Mouse (Mus musculus) hindlimb bud, embryonic 11.5 days (tissue): ENCODE data around the gene Styxl1.

Experiments
- DNase-seq: peaks from one replicate; pipeline ENCODE4 v3.0.0-alpha.2; 2012; ENCODE audit warnings: low read depth, low spot score; ENCODE audit errors: extremely low spot score

Gene Styxl1

GRCm38 (mm10) chr5:135772519-135772918, 5.7 kb downstream of the Styxl1 start:
- DNase-seq, result no peak

- no peak for DNase-seq
These were observed 13.2 kb downstream of the Styxl1 start for GRCm38 (mm10) chr5:135764971-135765370.

DNA sequence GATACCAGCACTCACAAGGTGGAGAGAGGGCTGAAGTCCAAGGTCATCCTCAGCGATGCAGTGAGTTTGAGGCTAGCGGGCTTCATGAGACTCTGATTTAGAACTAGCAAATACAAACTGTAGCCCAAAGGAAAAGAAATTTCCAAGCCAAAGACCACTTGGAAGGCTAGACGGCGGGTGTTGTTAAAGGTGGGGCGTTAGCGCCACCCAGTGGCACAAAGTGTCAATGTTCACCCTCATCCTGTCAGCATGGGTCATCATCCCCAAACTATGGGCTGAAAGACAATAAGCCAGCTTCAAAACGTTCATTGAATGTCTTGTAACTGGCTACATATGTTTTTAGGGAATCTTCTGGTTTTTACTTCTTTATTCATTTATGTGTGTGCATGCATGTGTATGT, 14.7 kb downstream of the Styxl1 start:
- DNase-seq, result no peak

GRCm38 (mm10) chr5:135761881-135762280, 16.3 kb downstream of the Styxl1 start:
- no peak for DNase-seq

- no peak for DNase-seq
These were observed 26.6 kb downstream of the Styxl1 start for GRCm38 (mm10) chr5:135751595-135751994.

DNA sequence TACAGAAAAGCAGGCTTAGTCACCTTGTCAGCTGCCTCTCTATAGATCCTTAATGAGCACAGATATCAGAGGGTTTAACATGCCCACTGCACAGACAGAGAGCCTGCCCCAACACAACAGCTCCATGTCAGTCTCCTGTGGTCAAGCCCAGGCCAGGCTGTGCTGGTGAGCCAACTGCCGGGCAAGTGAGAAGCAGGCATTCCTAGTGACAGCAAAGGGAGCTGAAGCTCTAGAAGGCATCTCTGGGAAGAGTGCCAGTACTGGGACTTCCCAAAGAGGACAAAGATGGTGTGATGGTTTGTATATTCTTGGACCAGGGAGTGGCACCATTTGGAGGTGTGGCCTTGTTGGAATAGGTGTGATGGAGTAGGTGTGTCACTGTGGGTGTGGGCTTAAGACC, 27.1 kb downstream of the Styxl1 start:
- no peak for DNase-seq

GRCm38 (mm10) chr5:135744742-135745141, 33.4 kb downstream of the Styxl1 start:
- no peak for DNase-seq

DNA sequence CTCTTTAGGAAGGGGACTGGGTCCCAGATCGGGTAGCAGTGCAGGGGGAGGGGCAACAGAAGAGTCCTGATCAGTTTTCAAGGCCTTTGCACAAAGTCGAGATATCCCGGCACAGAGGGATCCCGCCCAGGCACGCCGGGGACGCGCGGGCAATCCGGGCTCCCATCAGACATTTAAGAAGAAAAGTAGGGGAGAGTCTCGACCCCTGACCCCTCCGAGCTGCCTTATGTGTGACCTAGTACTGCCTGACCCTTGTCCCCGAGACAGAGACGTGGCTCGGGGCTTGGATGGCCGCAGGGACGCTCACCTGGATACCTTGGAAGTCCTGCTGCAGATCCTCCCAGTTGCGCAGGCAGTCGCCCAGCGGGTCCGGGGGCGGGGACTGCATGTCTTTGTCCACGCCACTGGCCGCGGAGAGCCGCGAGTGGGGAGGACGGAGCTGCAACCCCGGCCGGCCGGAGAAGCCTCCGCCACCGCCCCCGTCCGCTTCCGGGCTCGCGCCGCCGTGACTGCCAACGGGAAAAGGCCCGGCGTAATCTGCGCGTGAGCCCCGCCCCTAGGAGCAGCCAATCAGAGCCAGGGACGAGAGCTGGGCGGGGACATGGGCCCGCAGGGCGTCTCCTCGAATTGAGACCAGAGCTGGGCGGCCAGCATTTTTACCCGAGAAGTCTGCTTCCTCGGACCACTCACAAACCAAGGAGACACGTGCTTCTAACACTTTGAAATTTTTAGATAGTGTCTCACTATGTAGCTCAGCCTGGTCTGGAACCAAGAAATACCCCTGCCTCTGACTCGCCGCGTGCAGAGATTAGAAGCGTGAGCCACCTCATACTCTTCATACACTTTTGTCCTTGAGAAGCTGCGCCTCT, 34.2 kb downstream of the Styxl1 start, which contains the start of gene Tmem120a:
Gene Tmem120a, minus strand, starts transcription at position 708 of the 869 bp plus-strand sequence.
- DNase-seq, result peak; percentile 57

DNA sequence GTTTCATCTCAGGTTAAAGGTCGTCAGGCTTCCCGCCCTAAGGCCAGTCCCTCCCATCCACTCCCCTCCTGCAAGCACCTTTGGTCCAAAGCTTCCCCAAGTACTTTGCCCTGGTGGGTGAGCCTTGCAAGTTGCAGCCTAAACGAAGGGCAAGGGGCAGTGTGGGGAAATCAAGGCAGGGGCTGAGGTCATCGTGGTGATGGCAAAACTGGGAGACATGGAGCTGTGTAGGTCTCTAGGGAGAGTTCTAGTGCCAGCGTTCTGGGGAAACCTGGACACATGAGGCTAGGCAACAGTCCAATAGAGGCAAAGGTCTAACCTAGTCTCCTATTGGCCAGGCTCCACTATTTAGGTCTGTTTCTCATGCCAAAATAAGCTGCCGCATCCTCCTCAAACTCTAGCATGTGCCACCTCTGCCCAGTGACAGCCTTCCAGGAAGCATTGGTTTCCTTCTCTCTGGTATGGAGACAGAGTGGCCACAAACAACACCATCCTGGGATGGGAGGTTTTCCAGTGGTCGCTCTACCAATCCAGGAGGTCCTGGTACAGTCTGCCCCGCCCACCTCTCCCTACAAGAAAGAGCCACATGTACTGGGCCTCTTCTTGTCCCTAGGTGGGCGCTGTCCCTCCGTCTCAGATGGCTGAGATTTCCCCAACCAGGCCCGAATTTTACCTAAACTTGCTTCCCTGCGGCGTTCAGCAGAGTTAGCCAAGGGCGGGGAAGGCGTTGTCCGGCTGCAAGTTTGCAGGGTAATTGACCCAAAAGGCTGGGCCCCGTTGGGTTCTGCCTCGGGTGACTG, 35.0 kb downstream of the Styxl1 start:
- no peak for DNase-seq

DNA sequence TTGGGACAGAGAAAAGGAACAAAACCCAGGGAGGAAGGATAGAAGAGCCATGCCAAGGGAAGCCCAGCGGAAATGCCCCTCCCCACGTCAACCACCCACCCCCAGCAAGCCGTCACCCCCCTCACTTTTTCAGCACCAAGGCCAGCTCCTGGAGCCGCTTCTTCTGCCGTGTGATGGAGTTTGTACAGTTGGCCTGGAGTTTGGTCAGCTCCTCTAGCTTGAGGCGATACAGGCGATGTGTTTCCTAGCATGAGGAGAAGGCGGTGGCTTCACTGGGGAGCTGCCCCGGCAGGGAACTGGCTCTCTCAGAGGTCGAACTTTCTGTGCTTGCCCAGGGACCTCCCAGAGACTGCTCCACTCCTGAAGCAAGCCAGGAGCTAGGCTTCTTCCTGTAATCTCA, 36.0 kb downstream of the Styxl1 start:
- no peak for DNase-seq

DNA sequence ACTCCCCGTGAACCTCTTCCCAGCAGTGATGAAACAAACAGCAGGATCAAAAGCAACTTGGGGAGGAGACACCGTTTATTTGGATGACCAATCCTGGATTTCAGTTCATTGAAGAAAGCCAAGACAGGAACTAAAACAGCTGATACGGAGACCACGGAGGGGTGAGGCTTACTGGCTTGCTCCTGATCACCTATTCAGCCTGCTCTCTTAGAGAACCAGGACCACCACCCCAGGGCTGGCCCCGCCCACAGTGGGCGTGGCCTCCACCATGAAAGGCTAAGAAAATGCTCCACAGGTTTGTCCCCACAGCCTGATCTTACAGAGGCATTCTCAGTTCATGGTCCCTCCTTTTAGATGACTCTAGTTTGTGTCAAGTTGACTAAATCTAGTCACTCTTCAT, 39.9 kb downstream of the Styxl1 start:
- no peak for DNase-seq

GRCm38 (mm10) chr5:135737154-135737553, 41.0 kb downstream of the Styxl1 start:
- no peak for DNase-seq

DNA sequence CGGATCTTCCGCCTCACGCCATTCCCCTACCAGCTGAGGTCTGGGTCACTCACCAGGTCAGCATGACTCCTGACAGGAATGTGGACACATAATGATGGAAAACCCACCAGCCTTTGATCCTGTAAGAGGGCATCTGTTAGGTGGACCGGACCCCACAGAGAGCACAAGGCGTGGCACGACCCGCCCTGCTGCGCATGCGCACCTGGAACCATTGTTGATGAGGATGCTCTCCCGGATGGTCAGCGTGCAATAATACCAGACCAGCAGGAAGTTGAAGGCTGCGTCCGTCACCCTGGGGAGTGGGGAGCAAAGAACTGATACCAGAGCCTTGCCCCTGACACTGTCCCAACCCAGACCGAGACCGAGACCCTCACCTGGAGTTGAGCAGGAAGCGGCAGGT, 41.6 kb downstream of the Styxl1 start:
- DNase-seq, result no peak

DNA sequence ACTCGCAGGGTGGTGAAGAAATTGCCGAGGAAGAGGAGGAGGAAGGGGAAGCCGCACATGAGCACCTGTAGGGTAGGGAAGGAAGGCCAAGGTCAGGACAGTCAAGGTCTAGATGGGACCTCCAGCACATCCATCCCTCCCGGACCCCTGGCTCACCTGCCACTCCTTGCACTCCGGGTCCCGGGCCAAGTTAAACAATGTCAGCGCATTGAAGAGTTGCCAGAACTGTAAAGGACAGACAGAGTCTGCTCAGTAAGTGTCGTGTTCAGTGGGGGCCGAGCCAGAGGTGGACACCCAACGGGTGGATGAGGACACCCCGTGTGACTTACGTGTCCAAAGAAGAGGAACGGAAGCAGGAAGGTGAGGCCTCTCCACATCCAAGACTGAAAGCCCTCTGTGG, 42.4 kb downstream of the Styxl1 start:
- no peak for DNase-seq

DNA sequence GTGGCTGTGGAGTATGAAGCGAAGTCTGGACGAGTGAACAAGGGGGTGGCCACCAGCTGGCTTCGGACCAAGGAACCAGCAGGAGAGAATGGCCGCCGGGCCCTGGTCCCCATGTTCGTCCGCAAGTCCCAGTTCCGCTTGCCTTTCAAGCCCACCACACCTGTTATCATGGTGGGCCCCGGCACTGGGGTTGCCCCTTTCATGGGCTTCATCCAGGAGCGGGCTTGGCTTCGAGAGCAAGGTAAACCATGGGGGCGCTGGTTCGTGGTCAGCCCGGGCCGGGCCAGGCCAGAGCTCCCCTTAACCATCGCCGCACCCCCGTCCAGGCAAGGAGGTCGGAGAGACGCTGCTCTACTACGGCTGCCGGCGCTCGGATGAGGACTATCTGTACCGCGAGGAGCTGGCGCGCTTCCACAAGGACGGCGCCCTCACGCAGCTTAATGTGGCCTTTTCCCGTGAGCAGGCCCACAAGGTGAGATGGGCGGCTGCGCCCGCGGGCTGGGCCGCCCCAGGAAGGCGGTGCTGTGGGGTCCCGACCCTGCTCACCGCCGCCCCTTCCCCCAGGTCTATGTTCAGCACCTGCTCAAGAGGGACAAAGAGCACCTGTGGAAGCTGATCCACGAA, 44.0 kb downstream of the Styxl1 start:
- no peak for DNase-seq

GRCm38 (mm10) chr5:135733071-135733470, 45.1 kb downstream of the Styxl1 start:
- DNase-seq, result no peak

DNA sequence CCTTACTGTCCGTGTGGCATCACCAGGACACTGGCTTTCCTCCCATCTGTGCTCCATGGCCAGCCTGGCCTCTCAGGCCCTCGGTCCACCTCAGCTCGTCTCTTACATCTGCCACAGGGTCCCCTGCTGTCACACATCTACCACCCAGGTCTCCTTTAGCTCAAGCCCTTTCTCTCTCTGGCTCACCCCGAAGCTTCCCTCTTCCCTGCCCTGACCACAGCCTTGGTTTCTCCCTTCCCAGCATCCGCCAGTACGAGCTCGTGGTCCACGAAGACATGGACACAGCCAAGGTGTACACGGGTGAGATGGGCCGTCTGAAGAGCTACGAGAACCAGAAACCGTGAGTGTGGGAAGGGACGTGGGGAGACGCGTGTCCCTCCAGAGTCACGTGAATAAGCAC, 46.9 kb downstream of the Styxl1 start:
- no peak for DNase-seq

DNA sequence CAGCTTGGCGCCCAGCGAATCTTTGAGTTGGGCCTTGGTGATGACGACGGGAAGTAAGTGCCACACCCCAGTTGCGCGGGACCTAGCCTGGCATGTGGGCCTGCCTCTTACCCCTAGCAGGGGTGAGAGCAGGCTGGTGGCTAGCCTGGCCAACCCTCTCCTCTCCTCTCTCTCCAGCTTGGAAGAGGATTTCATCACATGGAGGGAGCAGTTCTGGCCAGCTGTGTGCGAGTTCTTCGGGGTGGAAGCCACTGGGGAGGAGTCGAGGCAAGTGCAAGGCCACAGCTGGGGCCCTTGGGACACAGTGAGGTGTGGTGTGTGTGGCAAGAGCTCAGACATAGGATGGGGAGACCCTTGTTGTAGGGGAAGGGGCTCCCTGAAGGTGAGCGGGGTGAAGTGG, 47.3 kb downstream of the Styxl1 start:
- DNase-seq, result no peak

DNA sequence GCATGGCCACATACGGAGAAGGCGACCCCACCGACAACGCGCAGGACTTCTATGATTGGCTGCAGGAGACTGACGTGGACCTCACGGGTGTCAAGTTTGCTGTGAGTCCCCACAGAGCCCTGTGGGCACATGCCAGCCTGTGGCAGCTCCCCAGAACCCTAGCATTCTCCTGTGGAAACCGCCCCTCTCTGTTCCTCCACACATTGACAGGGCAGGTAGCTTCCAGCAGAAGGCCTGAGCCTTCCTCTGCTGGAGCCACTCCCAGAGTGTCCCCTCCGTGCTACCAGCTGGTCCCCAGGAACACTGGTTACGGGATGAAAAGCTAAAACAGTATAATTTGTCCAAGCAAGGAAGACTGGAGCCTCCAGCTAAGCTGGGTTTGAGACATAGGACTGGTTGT, 47.9 kb downstream of the Styxl1 start:
- no peak for DNase-seq

GRCm38 (mm10) chr5:135729351-135729750, 48.8 kb downstream of the Styxl1 start:
- DNase-seq, result no peak

DNA sequence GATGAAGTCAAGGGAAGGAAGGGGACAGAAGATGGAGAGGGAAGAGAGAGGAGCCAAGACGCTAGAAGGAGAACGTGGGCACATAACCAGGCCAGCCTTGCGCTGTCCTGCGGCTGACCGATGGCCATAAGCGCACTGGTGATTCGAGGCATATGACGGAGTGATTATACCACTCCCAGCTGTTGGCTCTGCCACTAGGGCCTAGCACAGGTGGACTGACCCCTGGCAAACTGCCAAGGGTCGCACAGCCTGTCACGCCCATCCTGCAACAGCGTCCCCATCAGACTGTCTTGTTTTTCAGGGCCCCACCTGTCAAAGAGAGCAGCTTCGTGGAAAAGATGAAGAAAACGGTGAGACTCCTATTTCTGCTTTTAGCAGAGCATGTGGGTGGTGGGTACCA, 49.8 kb downstream of the Styxl1 start:
- no peak for DNase-seq

DNA sequence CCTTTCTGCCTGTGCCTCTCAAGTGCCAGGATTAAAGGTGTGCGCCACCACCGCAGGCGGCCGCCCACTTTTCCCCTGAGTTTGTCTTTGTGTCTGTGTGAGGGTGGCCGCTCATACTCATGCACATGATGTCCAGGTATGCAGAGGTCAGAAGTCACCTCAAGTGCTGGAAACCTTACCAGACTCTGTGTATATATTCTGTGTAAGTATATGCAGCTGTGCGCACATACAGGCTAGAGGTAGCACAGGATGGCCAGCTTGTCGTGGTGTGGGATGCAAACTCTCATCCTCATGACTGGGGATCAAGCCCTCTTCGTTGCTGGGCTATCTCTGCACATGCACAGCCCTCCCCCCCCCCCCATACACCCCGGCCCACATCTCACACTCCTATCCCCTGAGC, 50.3 kb downstream of the Styxl1 start:
- no peak for DNase-seq
